Mouse (Mus musculus) lung, postnatal 10 days (tissue): ENCODE data around the gene Zfp672.
"Not testable (repeated sequence)": the region's sequence is repeated elsewhere in the genome, so short reads cannot be mapped to it uniquely, and the experiment has no call there.

Source experiments
- DNase-seq: peaks from one replicate; pipeline ENCODE4 v3.0.0; 2021

Zfp672 gene

GRCm38 (mm10) chr11:58330276-58331148, at the start of gene Zfp672, which contains the start of gene Sh3bp5l:
Zfp672 (minus strand) TSS chr11:58330339.
Sh3bp5l (plus strand) TSS chr11:58330724.
- DNase-seq: peak; percentile 93

DNA sequence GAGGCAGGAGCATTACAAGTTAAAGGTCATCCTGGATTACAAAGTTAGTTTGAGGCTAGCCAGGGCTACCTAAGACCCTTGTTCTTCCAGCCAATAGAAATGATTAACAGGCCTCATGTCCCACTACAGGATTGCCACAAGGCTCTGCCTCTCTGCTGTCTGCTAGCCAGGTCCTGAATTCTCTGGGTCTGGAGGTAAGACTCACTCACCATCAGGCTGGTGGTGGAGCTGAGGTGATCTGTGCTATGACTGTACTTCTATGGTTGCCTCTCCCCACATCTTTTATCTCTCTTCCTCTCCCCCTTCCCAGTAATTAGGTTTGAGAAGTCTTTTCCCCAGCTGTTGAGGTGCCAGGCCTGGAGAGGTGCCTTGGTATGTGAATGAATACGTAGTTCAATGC, 49.4 kb upstream of the Zfp672 start:
- DNase-seq: no peak

- no peak for DNase-seq
Measured at GRCm38 (mm10) chr11:58378763-58379278, 48.7 kb upstream of the Zfp672 start, which contains the start of gene Lypd8. Lypd8 (plus strand) TSS chr11:58379043.

DNA sequence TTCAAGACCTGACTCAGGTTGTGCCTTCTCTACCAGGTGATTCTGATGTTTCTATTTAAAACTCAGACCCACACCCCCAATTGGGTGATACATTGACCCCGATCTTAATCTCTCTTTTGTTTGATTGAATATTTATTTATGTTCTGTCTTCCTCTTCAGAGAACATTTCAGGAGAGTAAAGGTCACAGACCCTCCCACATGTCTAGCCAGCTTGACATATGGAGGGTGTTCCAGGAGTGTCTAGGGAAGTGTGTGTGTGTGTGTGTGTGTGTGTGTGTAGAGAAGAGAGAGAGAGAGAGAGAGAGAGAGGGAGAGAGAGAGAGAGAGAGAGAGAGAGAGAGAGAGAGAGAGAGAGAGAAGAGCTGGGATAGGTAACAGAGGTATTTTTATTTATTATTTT, 47.5 kb upstream of the Zfp672 start:
- DNase-seq: no peak

GRCm38 (mm10) chr11:58377273-58377672, 47.1 kb upstream of the Zfp672 start:
- no peak for DNase-seq

DNA sequence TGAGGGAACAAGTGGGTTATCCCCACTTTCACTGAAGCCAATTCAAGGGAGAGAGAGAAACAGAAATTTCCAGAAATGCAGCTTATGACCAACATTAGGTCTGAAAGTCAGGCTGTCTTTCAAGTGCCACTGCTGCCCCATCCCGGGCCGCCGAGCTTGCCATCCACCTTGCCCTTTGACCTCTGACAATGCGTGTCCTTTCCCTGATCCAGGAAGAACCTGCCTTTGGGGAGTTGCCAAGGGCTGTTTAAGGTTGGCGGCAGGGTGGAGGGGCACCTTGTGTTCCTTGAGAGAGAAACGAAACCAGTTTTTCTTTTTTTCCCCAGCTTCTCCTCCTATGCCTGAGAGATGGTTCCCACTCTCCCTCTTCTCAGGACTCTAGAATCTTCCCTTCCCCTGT, 36.1 kb upstream of the Zfp672 start:
- DNase-seq: not testable (repeated sequence)

- no peak for DNase-seq
Measured at GRCm38 (mm10) chr11:58364454-58364853, 34.3 kb upstream of the Zfp672 start.

GRCm38 (mm10) chr11:58362562-58362961, 32.4 kb upstream of the Zfp672 start:
- not testable (repeated sequence) for DNase-seq

DNA sequence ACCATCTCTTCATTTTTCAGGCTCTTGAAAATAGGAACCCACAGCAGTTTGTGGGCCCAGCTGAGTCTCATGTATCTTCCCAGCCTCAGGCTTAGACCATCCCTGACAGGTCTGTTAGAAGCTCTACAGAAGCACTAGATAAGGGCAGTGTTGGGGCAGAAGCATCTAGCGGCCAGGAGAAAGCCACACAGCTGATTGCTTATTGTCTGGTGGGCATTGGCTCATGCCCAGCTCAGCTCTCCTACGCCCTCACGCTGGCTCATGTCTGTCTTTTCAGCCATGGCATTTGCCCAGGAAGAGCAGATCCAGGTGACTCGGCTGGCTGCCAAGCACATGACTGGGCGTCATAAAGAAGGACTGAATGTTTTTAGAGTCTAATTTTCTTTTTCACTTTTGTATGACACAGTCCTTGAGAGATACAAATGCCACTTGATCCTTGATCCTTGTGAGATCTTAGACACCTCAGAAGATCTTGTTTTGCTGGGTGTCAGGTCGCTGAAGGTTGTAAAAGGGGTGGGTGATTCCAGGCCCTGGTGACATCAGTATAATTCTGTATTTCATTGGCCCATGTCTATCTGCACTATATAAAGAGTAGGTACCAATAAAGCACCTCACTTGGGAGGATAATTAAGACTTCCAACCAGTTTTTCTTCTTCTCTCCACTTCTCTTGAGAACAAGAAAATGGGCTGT, 27.9 kb upstream of the Zfp672 start:
- DNase-seq: no peak

DNA sequence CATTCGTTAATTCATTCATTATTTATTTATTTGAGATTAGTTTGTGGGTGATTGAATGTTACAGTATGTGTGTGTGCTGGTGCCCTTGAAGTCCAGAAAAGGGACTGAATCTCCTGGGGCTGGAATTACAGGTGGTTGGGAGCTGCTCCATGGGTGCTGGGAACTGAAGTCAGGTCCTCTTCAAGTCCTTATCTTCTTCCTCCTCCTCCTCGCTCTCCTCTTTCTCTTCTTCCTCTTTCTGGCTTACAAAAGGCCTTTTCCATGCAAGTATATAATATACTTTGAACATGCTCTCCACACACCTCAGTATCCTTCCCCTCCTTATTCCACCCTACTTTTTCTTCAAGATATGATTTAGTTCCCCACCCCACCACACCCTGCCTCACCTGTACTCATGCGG, 26.9 kb upstream of the Zfp672 start:
- DNase-seq: no peak

DNA sequence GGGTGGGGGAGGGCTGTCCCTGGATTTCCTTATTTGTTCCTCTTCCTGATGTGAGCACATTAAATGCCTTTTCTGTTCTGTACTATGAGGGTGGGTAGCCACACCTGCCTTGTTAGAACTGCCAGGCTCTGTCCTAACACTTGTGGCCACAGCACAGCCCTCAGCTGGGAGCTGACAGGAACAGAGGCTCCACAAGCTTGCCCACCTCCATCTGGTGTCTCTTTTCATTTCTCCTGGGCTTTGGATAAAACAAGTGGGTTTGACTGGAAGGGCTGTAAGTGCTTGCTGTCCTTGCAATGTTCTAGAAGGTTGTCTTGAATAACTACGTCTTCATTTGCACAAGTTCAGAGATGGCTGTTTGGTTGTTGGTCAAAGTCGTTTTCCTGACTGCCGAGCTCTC, 24.8 kb upstream of the Zfp672 start:
- no peak for DNase-seq

DNA sequence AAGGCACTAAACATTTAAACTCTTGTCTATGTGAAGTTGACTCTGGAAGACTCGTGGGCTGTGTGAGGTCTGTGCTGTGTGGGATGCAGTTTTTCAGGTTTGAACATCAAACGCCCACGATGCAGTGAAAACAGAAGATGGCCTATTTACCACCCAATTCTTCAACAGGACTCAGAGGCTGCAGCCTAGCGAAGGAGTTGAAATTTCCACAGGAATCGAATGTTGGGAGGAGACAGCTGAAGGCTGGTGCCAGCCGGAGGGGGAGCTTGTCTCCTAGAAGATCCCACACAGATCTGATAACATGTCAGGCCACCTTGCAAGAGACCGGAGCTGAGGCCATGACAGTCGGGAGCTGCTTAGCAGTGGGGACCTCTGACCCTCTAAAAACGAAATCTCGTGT, 24.3 kb upstream of the Zfp672 start:
- no peak for DNase-seq

- no peak for DNase-seq
Measured at GRCm38 (mm10) chr11:58353709-58354108, 23.6 kb upstream of the Zfp672 start.

- DNase-seq: no peak
Measured at GRCm38 (mm10) chr11:58352681-58353548, 22.8 kb upstream of the Zfp672 start.

- no peak for DNase-seq
Measured at GRCm38 (mm10) chr11:58351179-58351578, 21.0 kb upstream of the Zfp672 start.

- no peak for DNase-seq
Measured at GRCm38 (mm10) chr11:58350628-58351027, 20.5 kb upstream of the Zfp672 start.

- no peak for DNase-seq
Measured at GRCm38 (mm10) chr11:58346745-58347144, 16.6 kb upstream of the Zfp672 start.

- peak; percentile 48 for DNase-seq
Measured at GRCm38 (mm10) chr11:58334746-58335145, 4.6 kb upstream of the Zfp672 start.

GRCm38 (mm10) chr11:58331546-58331945, 1.4 kb upstream of the Zfp672 start:
- no peak for DNase-seq

- DNase-seq: no peak
Measured at GRCm38 (mm10) chr11:58331149-58331495, 983 bp upstream of the Zfp672 start.

DNA sequence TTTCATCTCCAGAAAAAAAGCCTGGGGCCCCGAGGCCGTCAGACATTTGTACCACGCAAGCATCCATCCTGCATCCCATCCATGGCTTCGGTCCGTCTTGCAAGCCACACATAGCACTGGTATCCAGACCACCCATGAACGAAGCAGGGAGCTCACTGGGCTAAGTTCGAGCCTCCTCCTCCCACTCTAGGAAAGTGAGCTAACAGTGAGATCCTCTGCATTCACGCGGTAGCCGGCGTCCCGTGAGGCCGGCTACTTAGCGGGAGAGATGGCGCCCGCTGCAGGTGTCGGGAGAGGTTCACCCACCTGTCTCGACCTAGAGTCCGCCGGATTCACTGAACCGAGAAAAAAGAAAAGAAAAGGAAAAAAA, 248 bp downstream of the Zfp672 start:
- no peak for DNase-seq

GRCm38 (mm10) chr11:58326781-58327180, 3.4 kb downstream of the Zfp672 start:
- DNase-seq: peak; percentile 31
